Mouse (Mus musculus) thymus, postnatal 14 days (tissue): ENCODE data around the gene Slc8a3.
A peak's percentile ranks its signal among the peaks of the same experiment; 100 is the strongest.

ENCODE experiments used
- DNase-seq: peaks from one replicate; pipeline ENCODE4 v3.0.0; 2021

Gene Slc8a3

GRCm38 (mm10) chr12:81235456-81236330 is 97.3 kb downstream of the Slc8a3 start:
- no peak for DNase-seq

GRCm38 (mm10) chr12:81233746-81234380 is 99.1 kb downstream of the Slc8a3 start:
- DNase-seq: no peak

- DNase-seq: no peak
Measured at GRCm38 (mm10) chr12:81227767-81228460, 105.1 kb downstream of the Slc8a3 start.

- DNase-seq: no peak
Measured at GRCm38 (mm10) chr12:81226590-81226989, 106.4 kb downstream of the Slc8a3 start.

- no peak for DNase-seq
Measured at GRCm38 (mm10) chr12:81225966-81226577, 106.9 kb downstream of the Slc8a3 start.

GRCm38 (mm10) chr12:81224843-81225242 is 108.1 kb downstream of the Slc8a3 start:
- DNase-seq: no peak

GRCm38 (mm10) chr12:81223276-81223675 is 109.7 kb downstream of the Slc8a3 start:
- DNase-seq: no peak

GRCm38 (mm10) chr12:81219339-81219738 is 113.6 kb downstream of the Slc8a3 start:
- no peak for DNase-seq

- no peak for DNase-seq
Measured at GRCm38 (mm10) chr12:81208559-81208958, 124.4 kb downstream of the Slc8a3 start.

GRCm38 (mm10) chr12:81205619-81206560 is 127.1 kb downstream of the Slc8a3 start:
- DNase-seq: peak; percentile 60

GRCm38 (mm10) chr12:81203226-81203625 is 129.8 kb downstream of the Slc8a3 start:
- DNase-seq: no peak

- DNase-seq: no peak
Measured at GRCm38 (mm10) chr12:81199280-81199955, 133.6 kb downstream of the Slc8a3 start.

GRCm38 (mm10) chr12:81197468-81198075 is 135.4 kb downstream of the Slc8a3 start:
- no peak for DNase-seq

- no peak for DNase-seq
Measured at GRCm38 (mm10) chr12:81193968-81194367, 139.0 kb downstream of the Slc8a3 start.

- DNase-seq: no peak
Measured at GRCm38 (mm10) chr12:81189636-81190035, 143.3 kb downstream of the Slc8a3 start.

- DNase-seq: no peak
Measured at GRCm38 (mm10) chr12:81188996-81189395, 144.0 kb downstream of the Slc8a3 start.

- DNase-seq: no peak
Measured at GRCm38 (mm10) chr12:81188423-81188822, 144.6 kb downstream of the Slc8a3 start.

- no peak for DNase-seq
Measured at GRCm38 (mm10) chr12:81186668-81187067, 146.3 kb downstream of the Slc8a3 start.

- DNase-seq: no peak
Measured at GRCm38 (mm10) chr12:81186081-81186480, 146.9 kb downstream of the Slc8a3 start.

- no peak for DNase-seq
Measured at GRCm38 (mm10) chr12:81184967-81185366, 148.0 kb downstream of the Slc8a3 start.

- peak; percentile 79 for DNase-seq
Measured at GRCm38 (mm10) chr12:81182073-81182472, 150.9 kb downstream of the Slc8a3 start.
